Mouse (Mus musculus) left cerebral cortex, postnatal 25 days (tissue): Measurements from ENCODE around the gene Wnk4. TPM values are rescaled to one million over a fixed set of nuclear protein-coding genes. Genes with fewer than 3 reads are reported as not detected.

ENCODE experiments used
- DNase-seq, 2 experiments: peaks; one replicate each; pipeline ENCODE4 v3.0.0; 2022; ENCODE audit warnings: low spot score in 2 of 2, mixed read lengths in 1 of 2
- intact Hi-C: fragments of 180-260 bp; cut with DNase I; formaldehyde crosslinking; loops from one replicate; pipeline ENCODE4 v1.15.1; 2025
- total RNA-seq, 2 experiments: library from RNA; stranded (reverse); gene quantifications; 2 replicates each; pipeline ENCODE4 v1.2.3; 2021

Wnk4 gene
- 1 to 10 TPM; 2.2 to 7.9 TPM for total RNA-seq

GRCm38 (mm10) chr11:101259948-101260825 lies at the start of gene Wnk4:
Gene Wnk4 (plus strand): TSS chr11:101260567.
- peak in 1 of 2 experiments; percentile 11 for DNase-seq
- intact Hi-C loops: loop anchor here (2.0 kb wide), 1 partner anchor 19 kb away; the partner anchor contains the start of genes Cntd1 and Coa3

- intact Hi-C loops: loop anchor here (1.0 to 5.0 kb wide), 3 partner anchors 38 to 185 kb away; partner anchors contain the start of gene Becn1
- DNase-seq: peak; percentile 36 to 78
Measured at GRCm38 (mm10) chr11:101211970-101212369, 48.4 kb upstream of the Wnk4 start.

DNA sequence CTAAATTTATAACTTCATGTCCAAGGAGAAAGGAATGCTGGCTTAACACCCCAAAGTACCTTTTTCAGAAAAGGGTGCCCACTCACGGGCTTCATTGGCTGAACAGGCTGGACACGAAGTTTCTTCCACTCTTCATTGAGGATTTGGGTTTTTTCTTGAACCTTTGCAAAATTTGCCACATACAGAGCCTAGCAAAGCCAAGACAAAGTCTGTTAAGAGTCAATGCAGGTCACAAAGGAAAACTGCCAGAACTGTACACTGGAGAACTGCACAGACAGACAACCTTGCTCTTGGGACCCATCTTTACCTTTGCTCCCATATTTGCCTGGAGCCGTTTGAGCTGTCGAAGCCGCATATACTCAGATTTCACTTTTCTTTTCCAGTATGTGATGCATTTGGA lies 43.4 kb upstream of the Wnk4 start:
- no peak for DNase-seq
- intact Hi-C loops: no loop called here

DNA sequence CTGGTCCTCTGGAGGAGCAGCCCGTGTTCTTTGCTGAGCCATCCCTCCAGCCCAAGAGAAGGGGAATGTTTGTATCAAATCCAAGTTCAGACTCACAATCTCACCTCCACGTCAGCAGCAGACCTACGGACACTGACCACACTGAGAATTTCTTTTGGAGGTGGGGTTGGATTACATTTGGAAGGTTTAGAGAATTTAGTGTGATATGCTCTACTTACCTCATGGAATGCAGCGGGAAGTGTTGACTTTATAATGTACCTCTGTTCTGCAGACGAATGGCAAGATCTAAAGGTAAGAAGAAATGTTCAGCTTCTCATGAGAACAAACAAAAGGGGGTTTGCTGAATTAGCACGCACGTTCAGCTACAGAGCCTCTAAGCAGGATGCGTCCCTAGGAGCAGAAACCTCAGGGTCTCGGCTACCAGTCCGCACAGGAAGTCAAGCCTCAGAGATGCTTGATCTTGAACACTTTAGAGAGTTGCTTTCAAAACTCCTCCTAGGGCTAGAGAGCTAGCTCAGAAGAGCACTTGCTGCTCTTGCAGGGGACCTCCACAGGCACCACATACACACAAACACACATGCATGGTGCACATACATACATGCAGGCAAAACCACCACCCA lies 41.8 kb upstream of the Wnk4 start:
- intact Hi-C loops: no loop called here
- DNase-seq: no peak

- no peak for DNase-seq
- intact Hi-C loops: no loop called here
Measured at GRCm38 (mm10) chr11:101220853-101221252, 39.5 kb upstream of the Wnk4 start.

- no peak for DNase-seq
Measured at GRCm38 (mm10) chr11:101221306-101221986, 38.9 kb upstream of the Wnk4 start.

DNA sequence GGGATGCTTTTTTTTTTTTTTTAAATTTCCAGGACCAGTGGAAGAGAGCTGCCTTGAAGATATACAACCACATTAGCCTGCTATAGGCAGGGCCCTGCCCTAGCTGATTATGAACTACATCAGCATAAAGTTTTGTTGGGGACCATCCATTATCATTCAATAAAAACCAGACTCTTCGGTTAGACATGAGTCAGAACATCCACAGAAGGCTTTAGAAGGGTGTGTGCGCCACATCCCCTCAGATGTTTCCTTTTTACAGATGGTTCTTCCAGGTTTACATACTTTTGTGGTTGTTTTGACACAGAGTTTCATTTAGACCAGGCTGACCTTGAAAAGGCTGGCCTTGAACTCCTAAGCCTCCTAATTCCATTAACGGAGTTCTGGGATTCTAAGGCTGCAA lies 36.0 kb upstream of the Wnk4 start:
- no peak for DNase-seq
- intact Hi-C loops: no loop called here

More at GRCm38 (mm10) chr11:101221306-101221986, 38.9 kb upstream of the Wnk4 start:
- intact Hi-C loops: no loop called here

DNA sequence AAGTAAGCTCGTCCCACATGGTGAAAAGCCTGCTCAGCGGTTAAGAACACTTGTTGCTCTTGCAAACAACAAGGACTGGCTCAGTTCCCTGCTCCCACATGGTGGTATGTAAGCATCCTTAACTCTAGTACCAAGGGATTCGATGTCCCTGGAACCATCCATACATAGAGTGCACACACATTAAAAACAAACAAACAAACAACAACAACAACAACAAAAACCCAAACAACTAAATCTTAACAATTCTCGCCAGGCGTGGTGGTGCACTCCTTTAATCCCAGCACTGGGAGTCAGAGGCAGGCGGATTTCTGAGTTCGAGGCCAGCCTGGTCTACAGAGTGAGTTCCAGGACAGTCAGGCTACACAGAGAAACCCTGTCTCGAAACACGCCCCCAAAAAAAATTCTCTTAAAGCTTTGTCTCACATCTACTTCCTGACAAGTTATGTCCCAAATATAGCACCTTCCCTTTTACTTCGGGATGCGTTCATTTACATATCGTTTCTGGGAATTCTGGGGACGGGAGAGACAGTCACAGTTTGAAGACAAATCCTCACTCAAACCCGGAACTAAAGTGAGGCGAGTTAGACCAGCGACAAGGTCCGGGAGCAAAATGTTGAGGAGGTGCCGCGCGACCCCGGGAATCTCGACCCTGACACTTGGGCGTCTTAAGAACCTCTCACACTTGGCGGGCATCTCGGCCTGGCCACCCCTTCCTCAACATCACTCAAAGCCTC lies 34.9 kb upstream of the Wnk4 start:
- intact Hi-C loops: no loop called here
- peak in 1 of 2 experiments; percentile 6 for DNase-seq

- intact Hi-C loops: no loop called here
Measured at GRCm38 (mm10) chr11:101226065-101226701, 34.2 kb upstream of the Wnk4 start, which contains the start of gene Ezh1. Gene Ezh1 (minus strand): TSS chr11:101226463.

DNA sequence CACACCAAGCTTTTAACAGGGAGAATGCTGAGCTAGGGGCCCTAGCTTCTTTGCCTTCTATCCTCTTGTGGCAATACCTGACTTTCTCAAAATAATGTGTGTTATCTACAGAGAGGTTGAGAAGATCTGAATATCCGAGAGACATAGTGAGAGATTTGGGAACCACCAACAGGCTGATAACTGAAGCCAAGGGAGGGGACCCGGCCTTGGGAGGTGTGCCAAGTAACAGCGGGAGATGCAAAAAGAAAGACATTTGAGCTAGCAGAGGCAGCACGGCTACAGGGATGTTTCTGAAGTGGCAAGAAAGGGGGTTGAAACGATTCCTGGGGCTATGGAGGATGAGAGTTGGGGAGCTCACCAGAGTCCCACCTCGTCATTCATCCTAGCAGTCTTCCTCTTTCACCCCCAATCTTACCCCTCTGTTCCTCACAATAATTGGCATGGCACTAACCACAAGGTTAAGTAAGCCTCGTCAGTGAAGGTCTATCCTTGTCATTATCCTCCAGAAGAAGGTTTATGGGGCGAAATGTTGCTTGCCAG lies 30.9 kb upstream of the Wnk4 start:
- intact Hi-C loops: no loop called here
- DNase-seq: no peak

More at GRCm38 (mm10) chr11:101226065-101226701, 34.2 kb upstream of the Wnk4 start, which contains the start of gene Ezh1:
- peak; percentile 89 to 91 for DNase-seq

DNA sequence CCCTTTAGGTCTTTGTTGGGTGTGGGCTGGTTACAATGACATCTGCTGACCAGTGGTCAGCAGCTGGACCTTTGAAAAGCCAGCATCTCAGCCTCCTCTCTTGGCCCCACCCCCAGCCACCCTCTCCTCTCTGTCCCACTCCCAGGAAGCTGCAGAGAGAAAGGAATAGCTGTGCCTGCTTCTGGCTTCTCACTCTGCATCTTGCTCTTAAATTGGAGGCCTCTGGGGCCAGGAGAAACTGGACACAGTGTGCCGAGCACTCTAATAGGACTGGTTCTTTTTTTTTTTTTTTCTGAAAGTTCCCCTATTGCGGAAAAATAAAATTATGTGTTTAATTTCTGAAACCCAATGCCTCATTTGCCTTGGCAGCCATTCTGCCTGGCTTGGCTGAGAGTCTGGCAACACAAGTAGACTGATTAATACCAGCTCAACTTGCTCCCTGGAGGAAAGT lies 30.3 kb upstream of the Wnk4 start:
- intact Hi-C loops: loop anchor here (2.0 kb wide), 1 partner anchor 17 kb away; the partner anchor contains the start of gene Ramp2
- DNase-seq: no peak

DNA sequence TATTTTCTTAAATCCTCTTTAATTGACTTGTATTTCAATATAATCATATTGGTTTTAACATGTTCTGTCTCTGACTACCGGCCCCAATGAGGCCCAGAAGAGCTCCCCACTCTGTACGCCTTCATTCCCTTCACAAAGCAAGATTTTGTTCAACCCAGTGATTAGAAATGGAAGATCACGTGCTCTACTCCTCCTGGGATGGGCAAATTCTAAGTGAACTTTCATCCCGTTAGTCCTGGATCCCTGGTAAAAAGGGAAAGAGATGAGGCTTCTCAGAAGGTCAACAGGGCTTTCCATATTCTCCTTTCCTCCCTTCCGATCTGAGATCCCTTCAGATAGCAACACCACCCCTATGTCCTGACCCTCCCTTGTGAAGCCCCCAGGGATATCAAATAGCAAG lies 29.8 kb upstream of the Wnk4 start:
- no peak for DNase-seq
- intact Hi-C loops: loop anchor here (2.0 kb wide), 1 partner anchor 16 kb away; the partner anchor contains the start of gene Ramp2

- peak in 1 of 2 experiments; percentile 6 for DNase-seq
- intact Hi-C loops: loop anchor here (2.0 kb wide), 1 partner anchor 16 kb away; the partner anchor contains the start of gene Ramp2
Measured at GRCm38 (mm10) chr11:101230991-101231871, 29.1 kb upstream of the Wnk4 start.

DNA sequence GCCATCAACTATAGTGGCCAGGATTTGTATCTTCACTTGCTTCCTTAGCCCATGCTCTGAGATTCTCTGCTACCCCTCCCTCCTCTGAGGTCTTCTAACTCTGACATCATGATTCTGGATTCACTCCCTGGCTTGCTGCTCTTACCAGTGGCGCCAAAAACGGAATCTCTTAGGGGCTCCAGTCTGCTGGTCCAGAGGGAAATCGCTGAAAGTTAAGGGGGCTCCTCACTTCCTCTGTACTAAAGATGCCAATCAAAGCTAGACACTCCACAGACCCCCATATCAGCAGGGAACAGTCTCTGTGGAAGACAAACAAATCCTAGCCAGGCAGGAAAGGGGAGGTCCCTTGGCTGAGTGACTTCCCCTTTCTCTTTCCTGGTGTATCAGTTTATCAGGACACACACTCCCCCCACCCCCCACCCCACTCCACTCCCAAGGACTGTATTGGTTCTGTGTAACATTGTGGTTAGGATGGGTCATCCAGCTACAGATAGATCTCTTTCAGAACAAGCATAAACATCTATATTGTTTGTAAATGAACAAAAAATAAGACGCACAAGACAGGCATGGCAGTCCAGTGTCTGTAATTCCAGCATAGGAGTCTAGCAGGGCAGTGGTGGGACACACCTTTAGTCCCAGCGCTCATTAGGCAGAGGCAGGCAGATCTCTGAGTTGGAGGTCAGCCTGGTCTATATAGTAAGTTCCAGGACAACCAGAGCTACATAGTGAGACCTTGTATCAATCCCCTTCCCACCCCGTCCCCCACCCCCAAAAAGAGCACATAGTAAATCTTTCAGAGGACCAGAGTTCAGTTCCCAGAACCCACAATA lies 28.1 kb upstream of the Wnk4 start:
- no peak for DNase-seq
- intact Hi-C loops: no loop called here

DNA sequence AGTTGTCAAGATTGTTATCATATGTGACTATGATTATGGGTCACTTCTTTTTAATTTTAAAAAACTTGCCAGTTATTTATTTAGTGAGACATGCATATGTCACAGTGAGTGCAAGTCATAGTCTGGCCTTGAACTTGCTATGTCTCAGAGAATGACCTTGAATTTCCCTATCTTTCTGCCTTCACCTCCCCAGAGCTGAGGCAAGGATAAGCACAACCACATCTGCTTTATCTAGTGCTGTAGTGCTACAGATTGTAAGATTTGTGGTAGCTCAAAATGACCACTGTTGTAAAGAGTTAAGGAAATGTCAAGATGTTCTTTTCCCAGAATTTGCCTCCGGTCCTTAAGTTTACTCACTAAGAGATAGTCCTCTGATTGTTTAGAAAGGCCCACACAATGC lies 27.1 kb upstream of the Wnk4 start:
- intact Hi-C loops: no loop called here
- no peak for DNase-seq

DNA sequence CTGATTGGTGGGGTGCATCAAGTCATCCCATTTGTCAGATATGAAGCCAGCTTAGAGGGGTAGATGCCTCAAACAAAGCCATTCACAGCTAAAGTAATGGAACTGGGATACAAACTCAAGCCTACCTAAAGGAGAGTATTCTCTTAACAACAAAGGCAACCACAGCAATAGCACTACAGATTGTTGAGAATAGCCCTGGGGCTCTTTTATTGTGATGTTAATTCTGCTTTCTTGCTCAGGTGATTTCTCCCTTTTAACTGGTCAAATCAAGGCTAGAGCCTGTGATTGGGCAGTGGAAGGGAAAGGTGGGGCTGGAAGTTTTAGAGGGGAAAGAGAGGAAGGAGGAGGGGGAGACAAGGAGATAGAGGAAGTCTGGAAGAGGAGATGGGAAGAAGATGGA lies 26.2 kb upstream of the Wnk4 start:
- no peak for DNase-seq
- intact Hi-C loops: no loop called here

GRCm38 (mm10) chr11:101235429-101235828 lies 24.9 kb upstream of the Wnk4 start:
- no peak for DNase-seq
- intact Hi-C loops: no loop called here
